Mouse (Mus musculus): ENCODE data around the gene Hipk4.
"Not testable (repeated sequence)": the region's sequence is repeated elsewhere in the genome, so short reads cannot be mapped to it uniquely, and the experiment has no call there.

The Hipk4 gene

GRCm38 (mm10) chr7:27494659-27495367, 28.3 kb upstream of the Hipk4 start:
- not testable (repeated sequence) for DNase-seq

DNA sequence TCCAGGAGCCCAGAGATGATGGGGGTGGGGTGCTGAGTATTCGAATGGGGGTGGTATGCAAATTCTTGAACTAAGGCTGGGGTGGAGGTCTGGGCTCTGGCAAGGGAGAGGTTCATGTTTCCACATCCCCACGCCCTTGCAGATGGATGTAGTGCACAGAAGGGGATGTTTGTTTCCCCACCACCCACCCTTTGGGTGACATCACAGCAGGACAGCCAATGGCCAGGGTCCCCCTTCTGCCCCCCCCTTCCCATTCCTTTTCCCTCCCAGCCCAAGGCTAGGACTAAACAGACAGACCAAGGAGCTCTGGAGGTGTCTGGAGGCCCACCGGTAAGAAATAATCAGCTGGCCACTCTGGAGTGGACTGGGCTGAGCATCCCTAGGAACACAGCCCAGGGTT, 24.0 kb upstream of the Hipk4 start, which contains the start of gene Prx:
TSS of gene Prx (plus strand) at position 289 of the 400 bp plus-strand sequence.
- DNase-seq, result no peak

DNA sequence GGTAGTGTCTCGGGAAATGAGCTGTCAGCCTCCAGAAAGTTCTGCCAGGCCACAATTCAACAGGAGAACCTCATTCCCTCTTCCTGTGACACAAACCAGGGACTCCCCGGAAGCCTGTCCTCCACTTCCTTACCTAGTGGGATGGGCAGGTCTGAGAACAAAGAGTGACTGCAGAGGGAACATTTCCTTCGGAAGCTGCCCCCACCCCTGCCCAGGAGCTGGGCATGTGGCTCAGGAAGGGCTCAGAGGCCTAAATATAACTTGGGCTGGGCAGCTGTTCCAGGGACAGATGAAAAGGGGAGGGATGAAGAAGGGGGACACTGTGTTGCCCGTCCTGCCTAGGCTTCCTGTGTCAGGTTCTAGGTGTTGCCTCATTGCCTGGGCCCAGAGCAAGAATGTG, 21.4 kb upstream of the Hipk4 start:
- no peak for DNase-seq

- DNase-seq, result no peak
Measured at GRCm38 (mm10) chr7:27506765-27507370, 16.2 kb upstream of the Hipk4 start.

DNA sequence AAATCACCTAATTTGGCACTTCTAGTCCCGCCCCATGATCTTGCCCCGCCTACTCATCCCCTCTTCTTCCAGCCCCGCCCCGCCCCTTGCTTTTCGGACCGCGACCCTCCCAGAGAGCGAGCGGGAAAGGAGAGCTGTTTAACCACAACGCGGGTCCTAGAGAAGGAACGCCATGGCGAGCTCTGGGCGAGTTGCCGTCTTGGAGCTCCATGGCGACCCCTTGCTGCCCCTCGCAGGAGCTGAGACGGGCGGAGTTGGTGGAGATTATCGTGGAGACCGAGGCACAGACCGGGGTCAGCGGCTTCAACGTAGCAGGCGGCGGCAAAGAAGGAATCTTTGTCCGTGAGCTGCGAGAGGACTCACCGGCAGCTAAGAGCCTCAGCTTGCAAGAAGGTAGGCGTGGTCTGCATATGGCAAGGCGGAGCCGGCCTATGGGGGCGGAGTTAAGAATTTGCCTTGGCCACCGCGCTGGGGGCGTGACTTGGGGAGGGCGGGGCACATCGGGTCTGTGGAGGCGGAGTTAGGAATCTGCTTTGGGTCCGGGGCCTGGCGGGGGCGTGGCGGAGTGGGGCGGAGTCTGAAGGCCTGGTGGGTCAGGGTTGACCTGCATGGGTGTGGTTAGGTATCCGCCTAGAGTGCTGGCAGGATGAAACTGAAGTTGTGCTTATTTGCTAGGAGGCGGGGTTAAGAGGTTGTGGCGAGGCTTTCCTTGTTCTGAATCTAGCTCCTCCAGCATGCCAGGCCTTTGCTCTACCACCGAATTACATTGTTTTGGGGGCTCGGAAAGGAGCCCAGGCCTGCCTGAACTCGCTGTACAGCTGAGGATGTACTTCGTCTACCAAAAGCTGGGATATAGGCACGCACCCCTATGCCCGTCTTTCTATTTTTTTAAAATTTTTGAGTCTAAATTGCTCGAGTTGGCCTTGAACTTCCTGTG, 15.1 kb upstream of the Hipk4 start:
- DNase-seq, result peak; percentile 94

DNA sequence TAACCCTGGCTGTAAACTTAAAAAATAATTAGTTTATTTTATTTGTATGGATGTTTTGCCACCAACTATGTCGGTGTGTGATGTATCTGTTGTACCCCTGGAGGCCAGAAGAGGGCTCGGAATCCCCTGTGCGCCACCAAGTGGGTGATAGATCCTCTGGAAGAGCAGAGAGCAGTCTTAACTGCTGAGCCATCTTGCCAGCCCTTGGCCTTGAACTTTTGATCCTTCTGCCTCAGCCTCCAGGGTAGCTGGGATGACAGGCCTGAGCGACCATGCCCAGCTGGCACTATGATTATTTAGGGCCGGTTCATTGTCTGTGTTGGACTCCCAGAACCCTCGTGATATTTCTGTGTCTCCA, 14.4 kb upstream of the Hipk4 start:
- DNase-seq, result peak; percentile 54

DNA sequence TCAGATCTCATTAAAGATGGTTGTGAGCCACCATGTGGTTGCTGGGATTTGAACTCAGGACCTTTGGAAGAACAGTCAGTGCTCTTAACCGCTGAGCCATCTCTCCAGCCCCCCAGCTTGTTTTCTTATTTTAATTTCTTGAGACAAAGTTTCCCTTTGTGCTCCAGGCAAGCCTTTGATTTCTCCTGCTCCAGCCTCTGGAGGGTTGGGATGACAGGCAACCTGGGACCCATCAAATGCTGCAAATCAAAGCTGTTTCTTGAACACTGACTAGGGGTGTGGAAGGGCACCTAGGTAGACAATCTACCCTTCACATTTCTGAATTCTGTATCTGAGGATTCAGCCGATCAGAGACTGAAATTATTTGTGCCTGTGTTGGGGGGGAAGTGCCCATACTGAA, 12.3 kb upstream of the Hipk4 start:
- DNase-seq, result no peak

- no peak for DNase-seq
Measured at GRCm38 (mm10) chr7:27514961-27515360, 8.1 kb upstream of the Hipk4 start.

- no peak for DNase-seq
Measured at GRCm38 (mm10) chr7:27518314-27518713, 4.8 kb upstream of the Hipk4 start.

GRCm38 (mm10) chr7:27520104-27520503, 3.0 kb upstream of the Hipk4 start:
- no peak for DNase-seq

DNA sequence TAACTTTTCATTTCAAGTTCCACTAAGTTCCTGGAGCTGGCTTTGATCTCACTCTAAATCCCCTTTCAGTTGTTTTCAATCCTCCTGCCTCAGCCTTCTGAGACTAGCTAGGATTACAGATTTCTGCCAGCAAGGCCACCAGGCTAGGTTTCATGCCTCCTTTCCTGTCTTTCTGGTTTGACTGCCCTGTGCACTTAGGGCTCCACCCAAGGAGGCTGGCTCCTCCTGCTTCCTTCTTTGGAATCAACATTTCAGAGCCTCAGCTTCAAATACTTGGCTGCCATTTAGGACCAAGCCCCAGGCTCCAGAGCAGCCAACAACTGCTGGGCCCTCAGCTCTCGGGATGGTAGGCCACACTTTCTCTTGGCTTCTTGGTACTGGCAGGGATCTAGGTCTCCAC, 2.5 kb upstream of the Hipk4 start:
- DNase-seq, result no peak

DNA sequence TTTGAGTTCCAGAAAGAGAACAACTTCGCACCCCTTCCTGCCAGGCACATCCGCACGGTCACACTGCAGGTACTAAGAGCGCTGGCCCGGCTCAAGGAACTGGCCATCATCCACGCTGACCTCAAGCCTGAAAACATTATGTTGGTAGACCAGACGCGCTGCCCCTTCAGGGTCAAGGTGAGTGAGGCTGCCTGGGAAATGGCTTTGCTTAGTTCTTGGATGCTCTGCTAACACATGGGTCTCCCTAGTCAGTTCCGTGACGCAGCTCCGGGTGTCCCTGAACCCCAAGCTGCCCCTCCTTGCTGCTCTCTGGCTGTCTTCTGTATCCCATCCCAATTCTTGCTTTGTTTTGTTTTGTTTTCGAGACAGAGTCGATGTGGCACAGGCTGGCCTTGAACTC, 738 bp downstream of the Hipk4 start:
- no peak for DNase-seq

DNA sequence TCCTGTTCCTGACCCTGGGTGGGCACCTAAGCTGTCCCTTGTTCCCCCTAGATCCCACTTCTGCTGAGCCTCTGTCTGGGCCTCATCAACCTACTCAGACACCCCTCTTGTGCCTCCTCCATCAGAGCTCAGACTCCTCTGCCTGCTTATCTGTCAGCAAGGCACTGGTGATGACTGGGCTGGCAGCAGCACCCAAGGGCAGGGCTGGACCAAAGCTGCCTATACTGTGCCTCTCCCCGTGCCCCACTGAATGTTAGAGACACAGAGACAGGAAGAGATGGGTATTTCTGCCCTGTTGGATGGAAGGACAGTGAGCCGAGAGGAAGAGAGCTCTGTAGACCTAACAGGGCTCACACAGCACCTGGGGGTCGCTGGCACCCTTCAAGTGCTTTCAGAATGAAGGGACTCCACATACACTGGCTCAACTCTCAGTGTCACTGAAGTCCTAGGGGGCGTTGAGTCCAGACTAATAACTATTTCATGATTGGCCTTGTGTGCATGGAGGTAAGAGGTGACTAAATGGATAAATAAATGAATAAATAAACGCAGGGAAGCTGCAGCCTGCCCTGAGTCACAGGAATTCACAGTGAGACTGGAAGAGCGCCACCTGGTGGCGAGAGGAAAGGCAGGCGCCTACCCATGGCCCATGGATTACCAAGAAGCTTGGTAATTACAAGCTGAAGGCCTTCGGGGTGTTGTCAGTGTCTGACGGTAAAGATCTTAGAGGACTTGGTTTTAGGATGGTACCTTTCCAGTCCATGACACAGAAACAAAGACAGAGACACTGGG, 3.2 kb downstream of the Hipk4 start:
- DNase-seq, result peak; percentile 77

GRCm38 (mm10) chr7:27529070-27529469, 6.0 kb downstream of the Hipk4 start:
- no peak for DNase-seq

DNA sequence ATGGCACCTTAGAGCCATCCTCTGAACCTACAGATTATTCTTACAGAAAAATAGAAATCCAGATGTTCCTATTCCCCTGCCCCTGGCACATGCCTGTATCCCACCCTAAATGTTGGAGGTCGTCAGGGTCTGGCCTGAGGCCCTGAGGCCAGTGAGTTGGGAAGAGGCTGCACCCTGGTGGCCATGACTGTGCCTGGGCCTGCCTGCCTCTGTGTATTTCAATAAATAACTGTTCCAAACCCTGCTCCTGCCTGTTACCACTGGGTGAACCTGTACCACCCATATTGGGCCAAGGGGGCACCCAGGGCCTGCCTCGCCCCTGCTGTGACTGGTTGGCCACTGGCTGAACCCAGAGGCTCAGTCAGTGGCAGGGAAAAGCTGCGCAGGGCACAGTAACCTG, 7.9 kb downstream of the Hipk4 start:
- no peak for DNase-seq

DNA sequence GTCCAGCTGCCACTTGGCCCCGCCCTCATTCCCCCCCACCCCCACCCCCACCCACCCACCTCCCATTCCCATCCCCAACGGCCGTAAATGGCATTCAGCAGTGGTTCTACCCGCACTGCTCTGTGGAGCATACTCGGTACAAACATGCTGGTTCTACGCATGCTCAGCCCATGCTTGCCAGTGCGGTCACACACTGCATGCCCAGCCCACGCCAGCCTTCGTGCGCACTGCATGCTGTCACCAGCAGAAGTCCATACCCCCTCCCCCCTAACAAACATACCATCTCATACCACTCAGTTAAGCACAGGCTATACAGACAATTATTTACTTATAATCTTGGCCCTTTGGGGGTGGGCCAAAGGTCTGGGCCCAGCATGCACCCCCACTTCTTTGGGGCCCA, 8.6 kb downstream of the Hipk4 start:
- no peak for DNase-seq

DNA sequence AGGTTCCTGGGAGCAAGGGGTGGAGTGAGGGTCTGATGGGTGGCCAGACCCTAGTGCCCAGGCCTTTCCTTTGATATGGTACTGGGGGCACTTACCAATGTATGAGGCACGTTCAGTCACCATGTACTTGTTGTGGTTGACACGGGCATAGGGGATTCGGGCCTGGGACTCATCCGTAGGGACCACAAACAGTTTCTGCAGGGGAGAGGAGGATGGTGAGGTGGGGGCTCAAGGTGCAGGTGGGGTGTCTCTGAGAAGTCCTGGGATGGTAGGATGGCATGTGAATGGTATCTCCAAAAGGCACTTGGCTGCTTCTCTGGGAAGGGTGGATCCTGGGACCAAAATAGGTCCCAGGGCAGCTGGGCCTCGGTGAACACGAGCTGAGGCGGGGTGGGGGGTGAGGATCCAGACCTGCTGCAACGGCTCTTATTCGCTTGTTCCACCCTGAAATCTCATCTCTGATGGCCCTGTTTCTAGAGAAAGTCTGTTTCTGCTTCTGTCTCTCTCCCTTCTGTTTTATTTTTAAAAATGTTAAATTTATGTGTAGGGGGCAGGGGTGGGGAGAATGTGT, 9.5 kb downstream of the Hipk4 start:
- DNase-seq, result no peak

DNA sequence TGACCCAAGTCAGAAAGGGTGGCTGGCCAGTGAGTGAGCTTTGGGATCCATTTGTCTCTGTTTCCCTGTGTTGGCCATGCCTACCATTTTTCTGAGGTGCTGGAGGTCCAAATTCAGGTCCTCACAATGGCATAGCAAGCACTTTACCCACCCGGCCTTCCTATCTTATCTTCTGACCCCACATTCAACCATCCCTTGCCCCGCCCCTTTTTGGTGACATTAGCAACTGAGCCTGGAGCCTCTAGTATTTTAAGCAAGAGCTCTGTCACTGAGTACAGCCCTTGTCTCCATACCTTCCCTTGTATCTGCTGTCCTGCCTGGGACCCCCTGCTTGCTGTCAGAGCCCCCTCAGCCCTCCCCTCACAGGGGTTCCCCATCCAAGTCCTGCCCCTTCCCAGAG, 12.3 kb downstream of the Hipk4 start:
- DNase-seq, result no peak

DNA sequence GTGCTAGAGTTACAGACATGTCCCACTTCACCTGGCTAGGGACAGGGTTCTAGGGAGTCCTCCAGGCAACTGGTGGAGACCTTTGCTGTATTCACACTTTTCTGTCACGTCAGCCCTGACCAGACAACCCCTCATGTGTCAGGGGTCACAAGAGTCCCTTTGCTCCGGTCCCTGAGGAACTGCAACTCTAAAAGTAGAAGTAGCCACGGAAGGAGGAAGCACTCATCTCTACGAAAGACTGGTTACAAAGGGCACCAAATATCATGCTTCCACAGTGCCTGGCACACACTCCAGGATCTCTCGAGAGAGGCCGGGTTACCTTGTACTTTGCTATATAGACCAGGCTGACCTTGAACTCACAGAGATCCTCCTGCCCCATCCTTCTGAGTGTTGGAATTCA, 13.6 kb downstream of the Hipk4 start:
- no peak for DNase-seq

GRCm38 (mm10) chr7:27537998-27538397, 14.9 kb downstream of the Hipk4 start:
- no peak for DNase-seq

DNA sequence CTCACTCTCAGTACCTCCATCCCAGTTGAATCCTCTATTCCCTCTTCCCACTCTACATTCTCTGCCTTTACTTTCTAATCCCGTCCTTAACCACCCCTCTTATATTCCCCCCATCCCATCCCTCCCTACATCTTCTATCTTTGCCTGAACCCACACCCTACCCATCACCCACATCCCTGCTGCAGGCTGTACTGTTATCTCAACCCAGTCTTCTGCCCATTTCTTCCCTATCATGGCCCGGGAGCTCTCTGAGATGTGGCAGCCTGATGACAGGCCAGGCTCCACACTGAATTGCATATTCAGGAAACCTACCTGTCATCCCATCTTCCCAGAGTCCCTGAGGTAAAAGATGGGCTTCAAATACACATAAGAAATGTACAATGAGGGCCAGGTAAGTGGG, 15.7 kb downstream of the Hipk4 start:
- DNase-seq, result no peak

- DNase-seq, result no peak
Measured at GRCm38 (mm10) chr7:27540521-27540920, 17.5 kb downstream of the Hipk4 start.

DNA sequence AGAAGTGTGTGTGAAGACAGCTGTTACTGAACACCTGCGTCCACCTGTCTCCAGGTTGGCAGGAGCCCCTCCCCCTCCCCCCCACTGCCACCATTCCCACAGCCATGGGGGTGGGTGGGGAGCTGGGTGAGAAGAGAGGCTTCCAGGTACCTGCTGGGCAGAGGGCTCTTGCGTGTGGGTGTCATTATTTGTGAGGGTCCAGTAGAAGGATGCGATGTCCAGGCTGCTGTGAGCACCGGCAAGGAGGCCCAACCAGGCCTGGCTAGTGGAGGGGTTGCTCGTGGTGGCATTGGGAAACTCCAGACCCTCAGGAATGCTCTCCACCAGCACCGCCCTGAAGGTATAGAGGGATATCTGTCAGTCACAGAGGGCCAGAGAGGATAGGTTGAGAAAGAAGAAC, 17.9 kb downstream of the Hipk4 start:
- DNase-seq, result no peak

Data from cerebellum, adult 8-10 months (tissue).